Mouse (Mus musculus): ENCODE measurements around the gene 2010111I01Rik. TPM values are rescaled to one million over a fixed set of nuclear protein-coding genes. Genes with fewer than 3 reads are reported as not detected.
A peak's percentile ranks its signal among the peaks of the same experiment; 100 is the strongest.

The 2010111I01Rik gene
- total and polyA plus RNA-seq, 2 experiments = 40.8 to 78.1 TPM

- Histone ChIP-seq H3K4me3 (ENCODE audit: insufficient read depth, low read depth, low read length) (no peak overlapping the region), H3K79me2 (ENCODE audit: control insufficient read depth, insufficient read depth, low read length) (no peaks in the 10 kb centered on the region), H3K27ac (replicated peaks; ENCODE audit: insufficient read depth, low read depth, low read length) (no peak overlapping the region), H3K9ac (ENCODE audit: low read depth, low read length) (no peak overlapping the region), H3K36me3 (ENCODE audit: control insufficient read depth, insufficient read depth, low read length) (no peaks in the 10 kb centered on the region), H3K27me3 (ENCODE audit: control insufficient read depth, insufficient read depth, low read length) (no peaks in the 10 kb centered on the region), H3K4me1 (ENCODE audit: control insufficient read depth, insufficient read depth, low read length) (peaks cover 14% of the 10 kb centered on the region)
- no peak for DNase-seq (ENCODE audit: extremely low read depth, low read depth, low spot score)
- 95% methylated on average over 7 of the region's 7 CpGs for WGBS
- TF ChIP-seq CTCF (IDR thresholded peaks at IDR 0.05; ENCODE audit: low read depth, low read length) (no peak), POLR2A (IDR thresholded peaks at IDR 0.05; ENCODE audit: extremely low read depth, insufficient read depth, low read length) (no peak)
These were observed 355.1 kb downstream of the 2010111I01Rik start for GRCm38 (mm10) chr13:63319814-63320213.

GRCm38 (mm10) chr13:63321689-63322088 lies 357.0 kb downstream of the 2010111I01Rik start:
- 50% methylated on average over 5 of the region's 5 CpGs for WGBS
- no peaks in the 10 kb centered on the region for H3K79me2 ChIP-seq (ENCODE audit: control insufficient read depth, insufficient read depth, low read length)
- H3K4me1 ChIP-seq (ENCODE audit: control insufficient read depth, insufficient read depth, low read length) = peaks cover 23% of the 10 kb centered on the region
- no peak overlapping the region for H3K9ac ChIP-seq (ENCODE audit: low read depth, low read length)
- H3K36me3 ChIP-seq (ENCODE audit: control insufficient read depth, insufficient read depth, low read length) = no peaks in the 10 kb centered on the region
- no peak overlapping the region for H3K4me3 ChIP-seq (ENCODE audit: insufficient read depth, low read depth, low read length)
- H3K27me3 ChIP-seq (ENCODE audit: control insufficient read depth, insufficient read depth, low read length) = no peaks in the 10 kb centered on the region
- no peak overlapping the region for H3K27ac ChIP-seq (replicated peaks; ENCODE audit: insufficient read depth, low read depth, low read length)
- peak; percentile 38 for TF ChIP-seq CTCF (IDR thresholded peaks at IDR 0.05; ENCODE audit: low read depth, low read length)
- TF ChIP-seq POLR2A (IDR thresholded peaks at IDR 0.05; ENCODE audit: extremely low read depth, insufficient read depth, low read length) = no peak
- no peak for DNase-seq (ENCODE audit: extremely low read depth, low read depth, low spot score)

GRCm38 (mm10) chr13:63322756-63323155 lies 358.1 kb downstream of the 2010111I01Rik start:
- WGBS = 98% methylated on average over 6 of the region's 6 CpGs
- no peak for DNase-seq (ENCODE audit: extremely low read depth, low read depth, low spot score)

GRCm38 (mm10) chr13:63323286-63324075 lies 358.8 kb downstream of the 2010111I01Rik start:
- peak; percentile 40 for DNase-seq (ENCODE audit: extremely low read depth, low read depth, low spot score)
- Histone ChIP-seq H3K9ac (ENCODE audit: low read depth, low read length) (no peak overlapping the region), H3K27ac (replicated peaks; ENCODE audit: insufficient read depth, low read depth, low read length) (peak overlapping the region; percentile 68), H3K79me2 (ENCODE audit: control insufficient read depth, insufficient read depth, low read length) (no peaks in the 10 kb centered on the region), H3K4me3 (ENCODE audit: insufficient read depth, low read depth, low read length) (no peak overlapping the region), H3K27me3 (ENCODE audit: control insufficient read depth, insufficient read depth, low read length) (no peaks in the 10 kb centered on the region), H3K4me1 (ENCODE audit: control insufficient read depth, insufficient read depth, low read length) (peaks cover 23% of the 10 kb centered on the region), H3K36me3 (ENCODE audit: control insufficient read depth, insufficient read depth, low read length) (no peaks in the 10 kb centered on the region)
- 53% methylated on average over 9 of the region's 9 CpGs for WGBS
- TF ChIP-seq CTCF (IDR thresholded peaks at IDR 0.05; ENCODE audit: low read depth, low read length) (no peak), POLR2A (IDR thresholded peaks at IDR 0.05; ENCODE audit: extremely low read depth, insufficient read depth, low read length) (no peak)

More at GRCm38 (mm10) chr13:63322756-63323155, 358.1 kb downstream of the 2010111I01Rik start:
- Histone ChIP-seq H3K27ac (replicated peaks; ENCODE audit: insufficient read depth, low read depth, low read length) (no peak overlapping the region), H3K36me3 (ENCODE audit: control insufficient read depth, insufficient read depth, low read length) (no peaks in the 10 kb centered on the region), H3K9ac (ENCODE audit: low read depth, low read length) (no peak overlapping the region), H3K79me2 (ENCODE audit: control insufficient read depth, insufficient read depth, low read length) (no peaks in the 10 kb centered on the region), H3K4me1 (ENCODE audit: control insufficient read depth, insufficient read depth, low read length) (peaks cover 23% of the 10 kb centered on the region), H3K4me3 (ENCODE audit: insufficient read depth, low read depth, low read length) (no peak overlapping the region), H3K27me3 (ENCODE audit: control insufficient read depth, insufficient read depth, low read length) (no peaks in the 10 kb centered on the region)
- TF ChIP-seq CTCF (IDR thresholded peaks at IDR 0.05; ENCODE audit: low read depth, low read length) = no peak
- TF ChIP-seq POLR2A (IDR thresholded peaks at IDR 0.05; ENCODE audit: extremely low read depth, insufficient read depth, low read length) = no peak

- Histone ChIP-seq H3K27me3 (ENCODE audit: control insufficient read depth, insufficient read depth, low read length) (no peaks in the 10 kb centered on the region), H3K27ac (replicated peaks; ENCODE audit: insufficient read depth, low read depth, low read length) (peak overlapping the region; percentile 88)
These were observed 359.6 kb downstream of the 2010111I01Rik start for GRCm38 (mm10) chr13:63324311-63324710.

More at GRCm38 (mm10) chr13:63324311-63324710, 359.6 kb downstream of the 2010111I01Rik start:
- Histone ChIP-seq H3K79me2 (ENCODE audit: control insufficient read depth, insufficient read depth, low read length) (no peaks in the 10 kb centered on the region), H3K4me3 (ENCODE audit: insufficient read depth, low read depth, low read length) (no peak overlapping the region), H3K36me3 (ENCODE audit: control insufficient read depth, insufficient read depth, low read length) (no peaks in the 10 kb centered on the region), H3K4me1 (ENCODE audit: control insufficient read depth, insufficient read depth, low read length) (peaks cover 23% of the 10 kb centered on the region), H3K9ac (ENCODE audit: low read depth, low read length) (no peak overlapping the region)
- TF ChIP-seq POLR2A (IDR thresholded peaks at IDR 0.05; ENCODE audit: extremely low read depth, insufficient read depth, low read length) = no peak
- no peak for TF ChIP-seq CTCF (IDR thresholded peaks at IDR 0.05; ENCODE audit: low read depth, low read length)
- WGBS = 20% methylated on average over 3 of the region's 3 CpGs
- peak; percentile 85 for DNase-seq (ENCODE audit: extremely low read depth, low read depth, low spot score)
